Mouse (Mus musculus) Muller cell, postnatal 12 days (primary cell): Measurements from ENCODE around the gene Copa.
A peak's percentile ranks its signal among the peaks of the same experiment; 100 is the strongest.

Experiments used
- DNase-seq: peaks from one replicate; pipeline ENCODE4 v3.0.0-alpha.2; 2015; ENCODE audit errors: inconsistent ontology term

Gene Copa

DNA sequence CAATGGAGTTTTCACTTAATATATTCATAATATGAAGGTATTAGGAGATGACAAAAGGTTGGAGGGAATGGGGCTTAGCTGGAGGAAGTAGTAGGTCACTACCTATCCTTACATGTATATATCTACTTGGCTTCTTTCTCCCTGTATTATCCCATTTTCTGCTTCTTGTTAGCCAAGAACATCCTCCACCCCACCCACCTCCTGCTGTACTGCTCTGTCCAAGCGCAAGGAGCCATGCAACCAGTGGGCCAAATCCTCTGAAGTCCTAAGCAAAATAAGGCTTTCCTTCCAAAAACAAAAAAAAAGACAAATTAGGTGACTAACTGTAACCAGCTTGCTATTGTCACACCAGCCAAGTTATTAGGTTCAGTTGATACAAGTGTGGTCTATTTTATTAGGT, 58.5 kb downstream of the Copa start:
- no peak for DNase-seq

DNA sequence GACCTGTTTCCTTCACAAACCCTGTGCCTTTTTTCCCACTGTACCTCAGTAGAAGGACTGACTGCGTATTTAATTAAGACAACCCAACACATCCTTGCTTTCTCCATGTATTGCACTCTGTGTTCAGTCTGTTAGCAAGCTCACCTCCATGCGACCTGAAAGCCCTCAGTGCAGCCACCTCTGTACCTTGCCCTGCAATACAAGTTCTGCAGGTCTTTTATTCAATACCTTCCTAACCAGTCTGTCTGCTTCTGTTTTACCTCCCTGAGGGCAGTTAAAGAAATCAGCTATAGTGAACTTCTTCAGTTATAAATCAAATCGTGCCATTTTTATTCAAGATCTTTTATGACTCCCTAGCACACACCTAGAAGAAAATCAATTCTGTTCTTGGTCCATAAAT, 59.2 kb downstream of the Copa start:
- DNase-seq = no peak

DNA sequence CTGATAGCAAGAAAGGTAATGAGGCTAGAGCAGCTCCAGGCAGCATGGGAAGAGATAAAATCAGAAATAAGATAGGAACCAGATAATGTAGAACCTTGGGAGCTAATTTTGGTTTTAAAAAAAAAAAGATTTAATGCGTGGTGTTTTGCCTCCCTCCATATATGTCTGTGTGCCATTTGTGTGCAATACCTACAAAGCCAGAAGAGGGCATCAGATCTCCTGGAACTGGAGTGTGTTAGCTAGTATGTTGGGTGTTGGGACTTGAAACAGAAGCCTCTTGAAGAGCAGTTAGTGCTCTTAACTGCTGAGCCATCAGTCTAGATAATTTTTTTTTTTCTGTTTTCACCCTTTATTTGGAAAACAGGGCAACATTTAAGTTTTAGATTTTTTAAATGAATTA, 61.2 kb downstream of the Copa start:
- DNase-seq = peak; percentile 40

DNA sequence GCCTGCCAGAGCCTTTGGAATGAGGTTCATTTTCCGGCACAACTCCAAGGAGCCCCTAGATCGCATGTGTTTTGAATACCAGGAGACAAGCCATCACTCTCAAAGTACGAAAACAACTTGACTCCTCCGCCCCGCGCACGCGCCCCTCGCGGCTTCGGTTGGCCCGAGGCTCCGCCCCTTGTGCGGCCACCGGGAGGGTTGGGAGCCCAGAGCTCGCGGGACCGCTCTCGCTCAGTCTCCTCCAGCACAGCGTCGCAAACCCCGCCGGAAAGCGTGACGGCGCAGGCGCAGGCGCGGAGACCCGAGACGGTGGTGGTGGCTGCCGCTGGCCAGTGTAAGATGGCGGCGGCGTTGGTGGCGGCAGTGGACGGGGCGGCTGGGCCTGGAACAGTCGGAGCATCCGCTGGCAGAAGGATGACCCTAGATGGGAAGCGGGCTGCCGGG, 65.5 kb downstream of the Copa start, which contains the start of gene Dcaf8:
Gene Dcaf8 (plus strand): TSS at position 250 of the 444 bp plus-strand sequence.
- DNase-seq = peak; percentile 98

DNA sequence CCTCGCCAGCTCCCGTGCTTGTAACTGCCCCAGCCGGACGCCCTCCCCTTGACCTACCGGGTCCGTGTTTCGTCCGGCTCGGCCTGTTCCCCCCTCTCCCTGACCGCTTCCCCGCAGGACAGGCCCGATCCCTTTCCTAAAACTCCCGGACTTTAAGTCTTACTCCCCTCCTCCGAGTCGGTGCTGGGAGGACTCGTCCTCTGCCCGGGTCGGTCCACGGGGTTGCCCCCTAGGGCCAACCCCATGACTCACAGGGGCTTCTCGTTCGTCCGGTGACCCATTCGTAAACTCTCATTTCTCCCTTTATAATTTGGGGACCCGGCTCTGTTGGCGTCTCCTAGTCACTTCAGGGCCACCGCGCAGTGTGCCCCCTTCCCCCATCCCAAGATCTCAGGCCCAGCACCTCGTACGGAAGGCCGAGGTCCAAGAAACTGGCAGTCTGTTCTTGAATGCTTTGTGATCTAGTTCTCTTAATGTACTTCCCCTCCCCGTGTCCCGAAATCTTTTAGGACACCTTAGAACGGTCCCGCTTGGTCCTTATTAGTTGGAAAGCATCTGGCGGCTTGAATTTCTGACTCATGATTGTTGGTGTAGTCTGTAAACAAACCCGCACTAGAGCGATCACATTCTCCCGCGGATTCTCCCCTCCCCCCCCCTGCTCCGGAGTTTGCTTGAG, 66.1 kb downstream of the Copa start:
- DNase-seq = peak; percentile 81

DNA sequence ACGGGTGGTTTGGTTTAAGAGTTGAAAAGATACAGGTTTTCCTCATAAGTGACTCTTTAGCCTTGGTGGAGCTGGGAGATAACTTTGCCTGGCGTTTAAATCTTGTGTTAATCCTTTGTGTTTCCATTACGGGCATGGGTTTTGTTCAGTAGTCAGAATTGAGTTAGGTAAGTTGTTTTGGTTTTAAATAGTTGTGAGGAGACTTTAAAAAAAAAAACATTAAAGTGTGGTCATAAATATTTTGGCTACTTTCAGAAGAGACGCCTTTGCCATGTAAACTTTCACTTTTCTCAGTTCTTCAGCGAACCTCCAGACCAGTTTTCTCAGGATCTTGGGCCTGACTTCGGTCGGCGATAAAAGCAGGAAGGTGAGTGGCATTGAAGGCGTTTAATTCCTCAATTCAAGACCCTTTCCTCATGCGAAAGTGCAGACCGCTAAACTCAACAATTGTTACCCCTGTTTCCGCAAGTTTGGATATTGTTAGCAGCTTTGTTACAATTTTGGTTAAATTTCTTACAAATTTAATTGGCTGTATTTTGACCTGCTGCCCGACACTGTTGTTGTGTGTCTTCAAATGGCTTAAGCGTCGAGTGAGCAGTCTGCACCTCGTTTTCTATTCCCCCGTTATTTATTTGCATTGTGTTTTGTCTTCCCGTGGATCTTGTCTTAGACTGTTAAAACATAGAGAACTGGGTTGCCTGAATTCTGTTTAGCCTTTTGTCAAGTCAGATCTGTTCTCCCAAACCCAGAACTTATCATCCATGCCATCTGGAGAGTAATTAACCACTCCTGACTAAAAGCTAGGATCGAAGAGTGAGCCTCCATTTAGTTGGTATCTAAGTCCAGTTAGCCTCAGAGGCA, 66.9 kb downstream of the Copa start:
- DNase-seq = peak; percentile 18

DNA sequence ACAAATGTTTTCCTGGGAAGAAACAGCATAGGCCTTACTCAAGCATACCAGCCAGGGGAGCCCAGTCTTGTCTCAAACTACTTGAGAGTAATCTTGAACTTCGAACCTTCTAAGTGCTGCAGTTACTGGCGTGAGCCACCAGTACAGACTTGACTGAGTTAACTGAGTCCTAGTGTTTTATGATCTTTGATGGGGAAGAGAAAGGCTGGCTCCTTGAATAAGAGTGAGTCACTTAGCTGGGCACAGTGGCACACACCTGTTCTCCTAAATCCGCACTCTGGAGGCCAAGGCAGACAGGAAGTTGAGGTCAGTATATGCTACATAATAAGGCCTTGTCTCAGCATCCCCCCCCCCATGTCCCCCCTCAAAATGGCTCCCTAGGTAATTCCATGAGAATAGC, 72.2 kb downstream of the Copa start:
- DNase-seq = no peak

DNA sequence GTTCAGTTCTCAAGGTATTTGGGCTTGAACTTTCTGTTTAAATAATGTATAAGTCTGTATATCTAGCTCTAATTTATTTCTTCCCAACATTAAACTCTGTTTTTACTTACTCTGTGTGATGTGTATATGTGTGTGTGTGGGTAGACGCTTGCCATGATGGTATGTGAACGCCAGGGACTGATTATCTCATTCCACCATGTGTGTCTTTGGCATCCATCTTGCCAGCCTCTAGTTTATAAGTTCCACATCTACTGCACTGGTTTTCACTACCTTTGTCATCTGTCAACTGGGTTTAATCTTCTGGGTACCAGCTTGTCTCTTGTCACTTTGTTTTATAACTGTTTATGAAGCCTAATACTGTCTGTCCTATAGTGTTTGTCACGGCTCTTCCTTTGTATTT, 73.2 kb downstream of the Copa start:
- DNase-seq = no peak

DNA sequence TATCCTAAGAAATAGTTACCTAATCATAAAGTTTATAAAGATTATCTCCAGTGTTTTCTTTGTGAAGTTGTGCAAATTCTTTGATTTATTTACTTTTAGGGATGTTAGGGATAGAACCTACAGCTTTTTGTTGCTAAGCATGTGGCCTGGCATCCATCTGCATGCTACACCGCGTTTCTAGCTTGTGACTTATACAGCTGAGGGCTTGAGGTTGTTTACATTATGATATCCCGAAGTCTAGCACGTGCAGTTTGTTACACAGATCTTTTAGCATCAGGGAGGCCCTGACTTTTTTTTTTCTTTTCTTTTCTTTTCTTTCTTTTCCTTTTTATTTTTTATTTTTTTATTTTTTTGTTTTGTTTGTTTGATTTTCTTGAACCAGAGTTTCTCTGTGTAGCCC, 77.6 kb downstream of the Copa start:
- DNase-seq = no peak

DNA sequence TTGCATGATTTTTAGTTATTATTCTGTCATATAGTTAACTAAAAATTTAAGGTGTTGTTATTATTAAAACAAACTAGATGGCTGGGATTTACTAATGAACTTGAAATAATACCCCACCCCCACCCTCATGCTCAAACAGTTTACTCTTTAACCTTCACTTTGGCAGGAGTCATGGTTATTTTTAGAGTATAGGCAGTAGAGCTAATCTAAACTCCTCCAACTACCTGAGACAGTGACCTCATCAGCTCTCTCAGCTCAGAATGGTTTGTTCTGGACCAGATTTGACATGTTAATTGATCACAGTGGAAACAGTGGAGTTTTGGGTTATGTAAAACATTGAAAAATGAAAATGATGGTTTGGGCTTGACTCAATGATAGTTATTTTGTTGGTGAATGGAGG, 78.2 kb downstream of the Copa start:
- no peak for DNase-seq

DNA sequence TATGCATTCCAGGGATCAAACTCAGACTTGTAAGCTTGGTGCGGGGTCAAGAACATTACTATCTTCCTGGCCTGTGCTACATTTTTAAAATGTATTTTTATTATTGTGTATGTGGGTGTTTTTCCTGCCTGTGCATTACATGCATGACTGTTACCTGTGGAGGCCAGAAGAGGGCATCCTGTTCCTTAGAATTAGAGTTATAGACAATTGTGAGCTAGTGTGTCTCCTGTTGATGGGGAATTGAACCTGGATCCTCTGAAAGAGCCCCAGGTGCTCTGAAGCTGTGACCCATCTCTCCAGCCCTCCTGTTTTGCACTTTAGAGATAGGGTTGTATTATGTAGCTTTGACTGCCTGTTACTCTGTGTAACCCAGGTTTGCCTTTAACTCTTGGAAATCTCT, 79.7 kb downstream of the Copa start:
- DNase-seq = no peak

DNA sequence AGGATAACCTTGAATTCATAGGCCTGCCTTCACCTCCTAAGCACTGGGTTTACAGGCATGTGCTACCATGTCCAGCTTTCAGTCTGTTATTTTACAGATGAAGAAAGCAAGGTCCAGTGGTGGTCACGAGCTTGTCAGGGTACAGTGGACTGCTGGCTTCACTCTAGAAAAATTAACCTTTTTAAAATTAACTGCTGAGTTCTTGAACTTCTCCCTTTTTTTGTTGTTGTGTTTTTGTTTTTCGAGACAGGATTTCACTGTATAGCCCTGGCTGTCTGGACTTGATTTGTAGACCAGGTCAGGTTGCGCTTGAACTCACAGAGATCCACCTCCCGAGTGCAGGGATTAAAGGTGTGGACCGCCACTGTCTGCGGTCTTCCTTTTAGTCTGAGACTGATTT, 80.6 kb downstream of the Copa start:
- no peak for DNase-seq

DNA sequence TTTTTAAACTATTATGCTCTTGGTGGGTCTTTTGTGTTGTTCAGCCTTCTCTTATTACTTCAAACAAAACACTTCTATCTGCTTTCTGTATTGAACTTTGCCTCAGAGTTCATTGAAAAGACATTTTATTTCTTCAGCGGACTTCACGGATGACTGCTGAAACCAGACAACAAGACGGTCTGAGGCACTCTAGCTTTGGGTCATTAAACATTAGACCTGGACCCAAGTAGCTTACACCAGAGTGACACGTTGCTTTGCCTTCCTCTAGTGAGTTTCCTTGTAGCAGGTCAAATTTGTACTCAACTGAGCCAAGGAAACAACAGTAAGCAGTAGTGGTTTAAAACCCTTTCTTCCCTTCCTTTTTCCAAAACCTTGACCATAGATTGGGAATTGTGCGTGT, 85.6 kb downstream of the Copa start:
- DNase-seq = no peak

DNA sequence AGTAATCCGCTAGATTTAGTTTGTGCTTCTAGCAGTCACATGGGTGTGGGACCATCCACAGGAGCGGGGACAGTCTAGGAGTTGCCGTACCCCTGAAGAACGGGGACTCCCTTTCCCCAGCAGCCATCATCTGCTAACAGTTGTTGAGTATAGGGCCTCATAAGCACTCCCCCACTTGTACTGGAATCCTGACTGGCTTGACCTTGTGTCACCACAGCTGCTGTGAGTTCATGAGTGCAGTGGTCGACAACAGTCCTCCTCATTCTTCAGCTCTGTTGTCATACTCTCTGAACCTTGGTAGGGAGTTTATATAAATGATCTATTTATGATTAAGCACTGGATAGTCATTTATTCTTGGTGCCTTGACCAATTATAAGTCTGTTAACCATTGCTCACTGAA, 87.5 kb downstream of the Copa start:
- no peak for DNase-seq
